Mouse (Mus musculus): ENCODE measurements around the gene Pik3c2g.

GRCm38 (mm10) chr6:139947106-139947879, 360.3 kb downstream of the Pik3c2g start:
- TF ChIP-seq POLR2A (IDR thresholded peaks at IDR 0.05; ENCODE audit: borderline replicate concordance, extremely low read depth, low read depth, low read length) (no peak), CTCF (IDR thresholded peaks at IDR 0.05; ENCODE audit: insufficient read depth, low read length) (no peak)

Measured in lung, adult 2 months (tissue).